Mouse (Mus musculus): ENCODE data around the gene Cdyl2. TPM values are rescaled to one million over a fixed set of nuclear protein-coding genes. Genes with fewer than 3 reads are reported as not detected.

Gene Cdyl2
- polyA plus RNA-seq (2012; rRNA removed), result 4.6 and 5.2 TPM in 2 replicates

- Histone ChIP-seq H3K27me3 (ENCODE audit: control insufficient read depth, insufficient read depth, low read length) (no peaks in the 10 kb centered on the region; the same call in 1 of the 2 replicates), H3K36me3 (ENCODE audit: control insufficient read depth, insufficient read depth, low read length) (no peaks in the 10 kb centered on the region), H3K4me3 (ENCODE audit: extremely low read depth, insufficient read depth, insufficient read length) (peak within 1 kb of the TSS; percentile 98), H3K27ac (ENCODE audit: insufficient read depth, low read length) (peak within 1 kb of the TSS; percentile 73), H3K4me1 (ENCODE audit: control insufficient read depth, insufficient read depth, insufficient read length) (peaks cover 10% of the 10 kb centered on the region)
- WGBS, result 2% methylated on average over 129 of the region's 129 CpGs
- TF ChIP-seq POLR2A (IDR thresholded peaks at IDR 0.05; ENCODE audit: low read depth, low read length), result no peak; the same call in 1 of the 2 replicates
- TF ChIP-seq CTCF (IDR thresholded peaks at IDR 0.05; ENCODE audit: extremely low read depth, insufficient read depth, insufficient read length, insufficient replicate concordance), result no peak
- peak; percentile 48 to 73 for DNase-seq (ENCODE audit: low read depth in 1 of 2, low spot score in 2 of 2)
Measured at GRCm38 (mm10) chr8:116732684-116733647, at the start of gene Cdyl2. Cdyl2 (minus strand) TSS chr8:116732991.

GRCm38 (mm10) chr8:116780594-116780993 lies 47.8 kb upstream of the Cdyl2 start:
- TF ChIP-seq POLR2A (IDR thresholded peaks at IDR 0.05; ENCODE audit: low read depth, low read length) (no peak), CTCF (IDR thresholded peaks at IDR 0.05; ENCODE audit: extremely low read depth, insufficient read depth, insufficient read length, insufficient replicate concordance) (no peak)
- no peak for DNase-seq (ENCODE audit: low read depth in 1 of 2, low spot score in 2 of 2)
- Histone ChIP-seq H3K4me3 (ENCODE audit: extremely low read depth, insufficient read depth, insufficient read length) (no peak overlapping the region), H3K27me3 (ENCODE audit: control insufficient read depth, insufficient read depth, low read length) (no peaks in the 10 kb centered on the region), H3K4me1 (ENCODE audit: control insufficient read depth, insufficient read depth, insufficient read length) (no peaks in the 10 kb centered on the region), H3K36me3 (ENCODE audit: control insufficient read depth, insufficient read depth, low read length) (no peaks in the 10 kb centered on the region), H3K27ac (ENCODE audit: insufficient read depth, low read length) (no peak overlapping the region)
- WGBS, result 73% methylated on average over 8 of the region's 8 CpGs

GRCm38 (mm10) chr8:116774220-116774619 lies 41.4 kb upstream of the Cdyl2 start:
- Histone ChIP-seq H3K36me3 (ENCODE audit: control insufficient read depth, insufficient read depth, low read length) (no peaks in the 10 kb centered on the region), H3K27ac (ENCODE audit: insufficient read depth, low read length) (no peak overlapping the region), H3K27me3 (ENCODE audit: control insufficient read depth, insufficient read depth, low read length) (no peaks in the 10 kb centered on the region), H3K4me3 (ENCODE audit: extremely low read depth, insufficient read depth, insufficient read length) (no peak overlapping the region), H3K4me1 (ENCODE audit: control insufficient read depth, insufficient read depth, insufficient read length) (no peaks in the 10 kb centered on the region)
- no peak for TF ChIP-seq POLR2A (IDR thresholded peaks at IDR 0.05; ENCODE audit: low read depth, low read length)
- no peak for TF ChIP-seq CTCF (IDR thresholded peaks at IDR 0.05; ENCODE audit: extremely low read depth, insufficient read depth, insufficient read length, insufficient replicate concordance)
- no peak for DNase-seq (ENCODE audit: low read depth in 1 of 2, low spot score in 2 of 2)
- WGBS, result 79% methylated on average over 5 of the region's 5 CpGs

- no peak for DNase-seq (ENCODE audit: low read depth in 1 of 2, low spot score in 2 of 2)
- Histone ChIP-seq H3K36me3 (ENCODE audit: control insufficient read depth, insufficient read depth, low read length) (no peaks in the 10 kb centered on the region), H3K27me3 (ENCODE audit: control insufficient read depth, insufficient read depth, low read length) (no peaks in the 10 kb centered on the region), H3K4me1 (ENCODE audit: control insufficient read depth, insufficient read depth, insufficient read length) (no peaks in the 10 kb centered on the region), H3K27ac (ENCODE audit: insufficient read depth, low read length) (no peak overlapping the region), H3K4me3 (ENCODE audit: extremely low read depth, insufficient read depth, insufficient read length) (no peak overlapping the region)
- 53% methylated on average over 9 of the region's 9 CpGs for WGBS
- TF ChIP-seq CTCF (IDR thresholded peaks at IDR 0.05; ENCODE audit: extremely low read depth, insufficient read depth, insufficient read length, insufficient replicate concordance) (no peak), POLR2A (IDR thresholded peaks at IDR 0.05; ENCODE audit: low read depth, low read length) (no peak)
Measured at GRCm38 (mm10) chr8:116772727-116773126, 39.9 kb upstream of the Cdyl2 start.

GRCm38 (mm10) chr8:116771797-116772343 lies 39.1 kb upstream of the Cdyl2 start:
- Histone ChIP-seq H3K36me3 (ENCODE audit: control insufficient read depth, insufficient read depth, low read length) (no peaks in the 10 kb centered on the region), H3K4me3 (ENCODE audit: extremely low read depth, insufficient read depth, insufficient read length) (no peak overlapping the region), H3K27me3 (ENCODE audit: control insufficient read depth, insufficient read depth, low read length) (no peaks in the 10 kb centered on the region), H3K4me1 (ENCODE audit: control insufficient read depth, insufficient read depth, insufficient read length) (no peaks in the 10 kb centered on the region), H3K27ac (ENCODE audit: insufficient read depth, low read length) (no peak overlapping the region)
- DNase-seq (ENCODE audit: low read depth in 1 of 2, low spot score in 2 of 2), result no peak
- 42% methylated on average over 7 of the region's 7 CpGs for WGBS
- TF ChIP-seq POLR2A (IDR thresholded peaks at IDR 0.05; ENCODE audit: low read depth, low read length), result no peak
- TF ChIP-seq CTCF (IDR thresholded peaks at IDR 0.05; ENCODE audit: extremely low read depth, insufficient read depth, insufficient read length, insufficient replicate concordance), result no peak

GRCm38 (mm10) chr8:116770756-116771155 lies 38.0 kb upstream of the Cdyl2 start:
- Histone ChIP-seq H3K4me3 (ENCODE audit: extremely low read depth, insufficient read depth, insufficient read length) (no peak overlapping the region), H3K27ac (ENCODE audit: insufficient read depth, low read length) (no peak overlapping the region), H3K4me1 (ENCODE audit: control insufficient read depth, insufficient read depth, insufficient read length) (no peaks in the 10 kb centered on the region), H3K36me3 (ENCODE audit: control insufficient read depth, insufficient read depth, low read length) (no peaks in the 10 kb centered on the region), H3K27me3 (ENCODE audit: control insufficient read depth, insufficient read depth, low read length) (no peaks in the 10 kb centered on the region)
- WGBS, result 79% methylated on average over 12 of the region's 12 CpGs
- DNase-seq (ENCODE audit: low read depth in 1 of 2, low spot score in 2 of 2), result no peak
- TF ChIP-seq POLR2A (IDR thresholded peaks at IDR 0.05; ENCODE audit: low read depth, low read length), result no peak
- no peak for TF ChIP-seq CTCF (IDR thresholded peaks at IDR 0.05; ENCODE audit: extremely low read depth, insufficient read depth, insufficient read length, insufficient replicate concordance)
